Mouse (Mus musculus) limb, embryonic 14.5 days (tissue): Measurements from ENCODE around the gene Rpl26. TPM values are rescaled to one million over a fixed set of nuclear protein-coding genes. Genes with fewer than 3 reads are reported as not detected.
A peak's percentile ranks its signal among the peaks of the same experiment; 100 is the strongest.

Experiments
- ATAC-seq: fragments of 200-750 bp; cut with Nextera tagmentation; 2 replicates; pipeline ENCODE4 v1.8.0; 2017; ENCODE audit warnings: low read depth, moderate number of reproducible peaks, moderate TSS enrichment; ENCODE audit not compliant: low FRiP score
- DNase-seq: peaks from one replicate; pipeline ENCODE4 v3.0.0-alpha.2; 2015; ENCODE audit warnings: low spot score
- H3K27ac ChIP-seq: fragments of 300-500 bp; sonication (generic); replicated peaks from 2 replicates; pipeline ENCODE4 v1.5.1; 2014; ENCODE audit warnings: low read depth, mild to moderate bottlenecking, low read length, moderate library complexity, mixed read lengths
- H3K27me3 ChIP-seq: fragments of 300-500 bp; sonication (generic); 2 replicates; pipeline ENCODE4 v1.6.1; 2014; ENCODE audit warnings: low read length, mixed read lengths; ENCODE audit not compliant: control insufficient read depth, insufficient read depth
- H3K36me3 ChIP-seq: fragments of 300-500 bp; sonication (generic); 2 replicates; pipeline ENCODE4 v1.6.1; 2014; ENCODE audit warnings: mild to moderate bottlenecking, low read length, moderate library complexity, mixed read lengths; ENCODE audit not compliant: control insufficient read depth, insufficient read depth
- H3K4me1 ChIP-seq: fragments of 300-500 bp; sonication (generic); 2 replicates; pipeline ENCODE4 v1.6.1; 2014; ENCODE audit warnings: antibody characterized with exemption, low read length, mixed read lengths; ENCODE audit not compliant: control insufficient read depth, insufficient read depth
- H3K4me2 ChIP-seq: fragments of 300-500 bp; sonication (generic); replicated peaks from 2 replicates; pipeline ENCODE4 v1.6.1; 2014; ENCODE audit warnings: low read depth, mild to moderate bottlenecking, low read length, moderate library complexity; ENCODE audit not compliant: severe bottlenecking
- H3K4me3 ChIP-seq: fragments of 300-500 bp; sonication (generic); replicated peaks from 2 replicates; pipeline ENCODE4 v1.5.1; 2014; ENCODE audit warnings: low read length
- H3K9ac ChIP-seq: fragments of 300-500 bp; sonication (generic); 2 replicates; pipeline ENCODE4 v1.6.1; 2014; ENCODE audit warnings: mild to moderate bottlenecking, low read depth, low read length, moderate library complexity; ENCODE audit not compliant: severe bottlenecking
- H3K9me3 ChIP-seq: fragments of 300-500 bp; sonication (generic); 2 replicates; pipeline ENCODE4 v1.6.1; 2016; ENCODE audit warnings: low read length; ENCODE audit not compliant: control insufficient read depth
- POLR2A ChIP-seq: fragments of 200-500 bp; IDR thresholded peaks from 2 replicates; pipeline ENCODE4 v1.8.0; 2012; ENCODE audit warnings: inconsistent platforms, mild to moderate bottlenecking, moderate library complexity, borderline replicate concordance; ENCODE audit not compliant: insufficient read depth, insufficient read length; ENCODE audit errors: extremely low read depth
- WGBS: fragments of 180-500 bp; shearing (Covaris S2); extraction: QIAGEN DNeasy Blood & Tissue Kit; methylation state at CpG from one replicate; pipeline ENCODE4 v1.1.7; 2014; 5-methylcytosine and 5-hydroxymethylcytosine counted together
- polyA plus RNA-seq, 2 experiments: library from polyadenylated mRNA; depleted of rRNA in 1 of 2; stranded (reverse) in 1 of 2; unstranded in 1 of 2; fragments of >200 nt; fragmentation: Nextera tagmentation in 1 of 2; extraction: Ambion mirVana in 1 of 2; gene quantifications; 2 replicates each; pipeline versions ENCODE4 v1.2.1 to v1.2.3; 2012 to 2014

The Rpl26 gene
- polyA plus RNA-seq, 2 experiments, result 1,230 to 3,506 TPM

DNA sequence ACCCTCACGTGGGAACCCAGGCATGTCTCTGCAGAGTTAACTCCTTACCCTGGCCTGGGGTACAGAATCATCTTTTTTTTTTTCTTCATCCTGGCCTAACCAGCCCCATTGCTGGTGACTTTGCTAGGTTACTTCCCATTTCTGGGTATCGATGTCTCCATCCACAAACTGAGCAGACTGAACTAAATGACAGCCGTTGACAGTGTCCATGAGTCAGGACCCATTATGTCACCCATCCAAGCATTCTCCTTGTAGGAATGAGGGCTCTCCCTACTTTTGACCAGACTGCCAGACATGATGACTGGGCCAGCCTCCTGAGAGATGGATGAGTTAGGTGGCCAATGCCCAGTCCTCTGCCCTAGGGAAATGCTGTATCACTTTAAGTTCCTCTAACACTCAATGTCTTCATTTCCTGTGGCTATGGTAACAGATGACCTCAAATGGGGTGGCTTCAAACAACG lies 37.7 kb upstream of the Rpl26 start:
- H3K4me3 ChIP-seq, result no peak overlapping the region
- ATAC-seq, result no peak
- no peak overlapping the region for H3K9ac ChIP-seq
- no peaks in the 10 kb centered on the region for H3K27me3 ChIP-seq
- DNase-seq, result no peak
- H3K36me3 ChIP-seq, result no peaks in the 10 kb centered on the region
- 71% methylated on average over 4 of the region's 4 CpGs for WGBS
- H3K4me2 ChIP-seq, result no peak overlapping the region
- TF ChIP-seq POLR2A, result no peak
- H3K27ac ChIP-seq, result no peak overlapping the region
- H3K4me1 ChIP-seq, result no peaks in the 10 kb centered on the region
- no peaks in the 10 kb centered on the region for H3K9me3 ChIP-seq

DNA sequence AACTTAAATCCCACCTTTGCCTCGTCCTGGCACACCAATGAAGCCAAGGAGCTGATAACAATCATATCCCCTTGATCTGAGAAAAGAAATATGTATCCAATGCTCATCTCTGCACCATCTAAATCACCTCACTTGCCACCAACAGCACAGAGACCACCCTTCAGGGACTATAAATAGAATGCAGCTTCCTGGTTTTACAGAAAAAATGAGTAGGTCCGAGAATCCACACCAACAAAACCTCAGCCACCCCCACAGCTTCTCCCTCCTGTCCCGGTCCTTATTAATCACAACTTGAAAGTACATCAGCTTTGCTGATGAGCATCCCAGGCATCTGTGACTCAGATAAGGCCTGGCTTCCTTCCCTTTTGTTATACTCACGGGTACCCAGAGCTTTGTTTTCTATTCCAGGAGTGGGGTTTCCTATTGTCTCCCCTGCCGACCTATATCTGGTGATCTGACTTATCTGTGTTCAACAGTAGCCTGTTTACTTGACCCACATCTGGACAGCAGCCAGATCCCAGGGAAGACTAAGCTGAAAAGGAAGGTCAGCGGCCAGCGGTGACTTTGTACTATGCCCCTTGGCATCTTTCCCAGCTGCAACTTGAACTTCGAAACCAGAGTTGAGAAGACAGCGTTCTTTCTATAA lies 36.7 kb upstream of the Rpl26 start:
- no peaks in the 10 kb centered on the region for H3K9me3 ChIP-seq
- 64% methylated on average over 9 of the region's 9 CpGs for WGBS
- no peaks in the 10 kb centered on the region for H3K27me3 ChIP-seq
- H3K36me3 ChIP-seq, result no peaks in the 10 kb centered on the region
- ATAC-seq (no peak), DNase-seq (peak; percentile 23)
- H3K4me3 ChIP-seq, result no peak overlapping the region
- no peak overlapping the region for H3K27ac ChIP-seq
- no peak overlapping the region for H3K4me2 ChIP-seq
- H3K9ac ChIP-seq, result no peak overlapping the region
- H3K4me1 ChIP-seq, result no peaks in the 10 kb centered on the region
- no peak for TF ChIP-seq POLR2A

DNA sequence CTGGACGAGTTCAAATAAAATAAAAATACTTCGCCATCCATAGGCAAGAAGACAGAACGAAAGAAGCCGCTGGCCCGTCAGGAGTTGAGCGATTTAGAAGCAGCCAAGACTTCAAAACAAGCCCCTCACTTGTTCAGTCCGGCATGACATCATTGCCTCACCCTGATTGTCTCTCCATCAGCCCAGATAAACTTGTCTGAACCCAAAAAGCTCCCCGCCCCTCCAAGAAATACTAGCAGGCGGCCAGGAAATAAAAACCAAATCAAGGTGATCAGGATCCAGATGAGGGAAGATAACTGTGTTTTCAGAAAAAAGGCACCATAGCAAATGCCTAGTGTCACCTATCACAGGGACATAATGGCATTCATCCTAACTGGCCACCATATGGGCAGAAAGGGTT lies 30.1 kb upstream of the Rpl26 start:
- Histone ChIP-seq H3K4me2 (no peak overlapping the region), H3K27me3 (no peaks in the 10 kb centered on the region), H3K9me3 (no peaks in the 10 kb centered on the region), H3K4me1 (no peaks in the 10 kb centered on the region), H3K27ac (no peak overlapping the region), H3K4me3 (no peak overlapping the region), H3K9ac (no peak overlapping the region), H3K36me3 (no peaks in the 10 kb centered on the region)
- WGBS, result 81% methylated on average over 9 of the region's 9 CpGs
- TF ChIP-seq POLR2A, result no peak
- DNase-seq (no peak), ATAC-seq (no peak)

DNA sequence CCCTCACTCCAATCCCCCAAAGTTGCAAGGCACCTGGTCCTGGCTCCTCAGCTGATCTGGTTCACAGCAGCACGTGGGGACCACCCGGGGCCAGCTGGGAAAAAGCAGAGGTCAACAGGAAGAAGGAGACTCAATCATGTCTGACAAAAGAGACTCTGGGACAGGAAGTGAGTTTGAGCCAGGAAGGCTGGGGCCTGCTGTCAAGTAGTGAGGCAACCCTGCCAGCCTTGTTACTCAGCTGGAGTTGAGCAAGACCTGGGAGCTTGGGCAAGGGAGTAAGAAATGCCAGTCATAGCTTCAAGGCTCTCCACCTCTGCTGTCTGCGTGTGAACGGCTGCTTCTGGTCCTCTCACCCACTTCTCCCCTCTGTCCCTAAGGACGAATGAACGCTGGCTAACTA lies 29.6 kb upstream of the Rpl26 start, which contains the start of gene Ndel1:
Gene Ndel1 (minus strand): TSS at position 111 of the 400 bp plus-strand sequence.
- H3K36me3 ChIP-seq, result no peaks in the 10 kb centered on the region
- no peaks in the 10 kb centered on the region for H3K27me3 ChIP-seq
- H3K4me2 ChIP-seq, result no peak within 1 kb of the TSS
- H3K9ac ChIP-seq, result no peak within 1 kb of the TSS
- 27% methylated on average over 6 of the region's 6 CpGs for WGBS
- TF ChIP-seq POLR2A, result no peak
- DNase-seq (no peak), ATAC-seq (no peak)
- H3K4me3 ChIP-seq, result no peak within 1 kb of the TSS
- H3K27ac ChIP-seq, result no peak within 1 kb of the TSS
- H3K4me1 ChIP-seq, result no peaks in the 10 kb centered on the region
- no peaks in the 10 kb centered on the region for H3K9me3 ChIP-seq

DNA sequence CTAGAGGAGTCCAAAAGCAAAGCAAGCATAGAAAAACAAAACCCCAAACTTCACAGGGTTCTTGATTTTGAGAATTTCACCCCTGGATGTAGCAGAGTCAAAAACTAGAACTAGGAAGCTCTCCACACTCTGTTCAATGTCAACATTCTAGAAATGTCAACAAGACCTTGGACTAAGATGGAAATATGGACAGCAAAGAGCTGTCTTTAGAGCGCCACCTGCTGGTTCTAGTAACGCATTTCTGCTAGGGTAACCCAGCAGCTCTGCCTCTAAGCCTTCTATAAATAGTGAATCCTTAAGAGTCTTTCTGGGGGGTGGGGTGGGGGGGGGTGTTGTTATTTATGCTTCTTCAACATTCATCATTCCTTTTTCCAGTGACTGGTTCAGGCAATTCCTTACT lies 26.5 kb upstream of the Rpl26 start:
- TF ChIP-seq POLR2A, result no peak
- H3K9ac ChIP-seq, result no peak overlapping the region
- H3K27me3 ChIP-seq, result no peaks in the 10 kb centered on the region
- DNase-seq (peak; percentile 83), ATAC-seq (no peak)
- H3K4me2 ChIP-seq, result no peak overlapping the region
- no peaks in the 10 kb centered on the region for H3K9me3 ChIP-seq
- 2% methylated on average over 2 of the region's 2 CpGs for WGBS
- no peaks in the 10 kb centered on the region for H3K4me1 ChIP-seq
- no peaks in the 10 kb centered on the region for H3K36me3 ChIP-seq
- no peak overlapping the region for H3K4me3 ChIP-seq
- no peak overlapping the region for H3K27ac ChIP-seq
